Mouse (Mus musculus) CH12.LX (cell line): ENCODE results near the gene Hist1h3c. TPM values are rescaled to one million over a fixed set of nuclear protein-coding genes. Genes with fewer than 3 reads are reported as not detected.

Source experiments
- DNase-seq: peaks from one replicate; pipeline ENCODE4 v3.0.0-alpha.2; 2013; ENCODE audit errors: extremely low read depth
- H3K27ac ChIP-seq: 2 replicates; pipeline ENCODE4 v1.5.1; 2012; ENCODE audit warnings: low read depth, mild to moderate bottlenecking, control low read depth, moderate library complexity; ENCODE audit not compliant: insufficient read depth
- H3K27me3 ChIP-seq: replicated peaks from 2 replicates; pipeline ENCODE3; 2012; ENCODE audit warnings: inconsistent platforms
- H3K36me3 ChIP-seq, 2 experiments: replicated peaks in 1 of 2; 2 replicates each; pipeline versions ENCODE3 to v1.6.1; 2012; ENCODE audit warnings: inconsistent platforms in 1 of 2, low read length in 1 of 2, mild to moderate bottlenecking in 1 of 2, mixed read lengths in 1 of 2, moderate library complexity in 1 of 2; ENCODE audit not compliant: control insufficient read depth in 1 of 2, insufficient read depth in 1 of 2
- H3K4me1 ChIP-seq, 2 experiments: 2 replicates each; pipeline ENCODE4 v1.6.1; 2012; ENCODE audit warnings: inconsistent platforms in 1 of 2, moderate library complexity in 1 of 2; ENCODE audit not compliant: insufficient read depth in 2 of 2, control insufficient read depth in 1 of 2
- H3K4me2 ChIP-seq: 2 replicates; pipeline ENCODE4 v1.6.1; 2012; ENCODE audit warnings: low read depth, mild to moderate bottlenecking, control low read depth; ENCODE audit not compliant: poor library complexity, insufficient read depth, severe bottlenecking
- H3K4me3 ChIP-seq, 3 experiments: fragments of 150-350 bp in 1 of 3; sonication (generic) in 1 of 3; replicated peaks in 1 of 3; 2 replicates each; pipeline versions ENCODE3 to v1.5.1; 2011 to 2012; ENCODE audit warnings: low read depth in 2 of 3, low read length in 2 of 3, mild to moderate bottlenecking in 2 of 3, moderate library complexity in 2 of 3, control low read depth in 1 of 3, improper control_type of control experiment in 1 of 3, inconsistent platforms in 1 of 3, mixed read lengths in 1 of 3; ENCODE audit not compliant: poor library complexity in 1 of 3
- H3K79me2 ChIP-seq: replicated peaks from 2 replicates; pipeline ENCODE4 v1.6.1; 2012; ENCODE audit warnings: mild to moderate bottlenecking, moderate library complexity; ENCODE audit not compliant: control insufficient read depth, poor library complexity, insufficient read depth, severe bottlenecking; ENCODE audit errors: extremely low read depth
- H3K9ac ChIP-seq: 2 replicates; pipeline ENCODE4 v1.6.1; 2012; ENCODE audit warnings: low read depth, mild to moderate bottlenecking, control low read depth, moderate library complexity; ENCODE audit not compliant: insufficient read depth
- H3K9me3 ChIP-seq: replicated peaks from 2 replicates; pipeline ENCODE3; 2012; ENCODE audit warnings: low read length, inconsistent platforms, mixed read lengths
- BHLHE40 ChIP-seq: IDR thresholded peaks from 2 replicates; pipeline ENCODE4 v1.6.1; 2011; ENCODE audit warnings: mild to moderate bottlenecking, low read depth, low read length, improper control_type of control experiment
- CHD1 ChIP-seq: IDR thresholded peaks from 2 replicates; pipeline ENCODE4 v1.6.1; 2012; ENCODE audit warnings: low read depth, low read length, improper control_type of control experiment, inconsistent platforms
- CHD2 ChIP-seq: IDR thresholded peaks from 2 replicates; pipeline ENCODE4 v1.6.1; 2011; ENCODE audit warnings: low read length, improper control_type of control experiment
- CTCF ChIP-seq, 2 experiments: IDR thresholded peaks in 1 of 2; conservative IDR thresholded peaks in 1 of 2; 2 replicates each; pipeline ENCODE4 v1.5.1; 2011 to 2012; ENCODE audit warnings: low read depth in 2 of 2, low read length in 2 of 2, improper control_type of control experiment in 1 of 2, inconsistent platforms in 1 of 2, mild to moderate bottlenecking in 1 of 2, moderate library complexity in 1 of 2
- E2F4 ChIP-seq: IDR thresholded peaks from 2 replicates; pipeline ENCODE4 v1.6.1; 2011; ENCODE audit warnings: low read depth, low read length, improper control_type of control experiment; ENCODE audit not compliant: insufficient replicate concordance
- ELF1 ChIP-seq: IDR thresholded peaks from 2 replicates; pipeline ENCODE4 v1.6.1; 2014; ENCODE audit warnings: low read depth, mild to moderate bottlenecking, inconsistent platforms, low read length, improper control_type of control experiment
- EP300 ChIP-seq: IDR thresholded peaks from 2 replicates; pipeline ENCODE4 v1.6.1; 2011; ENCODE audit warnings: low read length, improper control_type of control experiment
- ETS1 ChIP-seq: conservative IDR thresholded peaks from 2 replicates; pipeline ENCODE4 v1.6.1; 2012; ENCODE audit warnings: low read depth, mild to moderate bottlenecking, inconsistent platforms, low read length, improper control_type of control experiment, moderate library complexity
- GABPA ChIP-seq: IDR thresholded peaks from 2 replicates; pipeline ENCODE4 v1.6.1; 2012; ENCODE audit warnings: low read depth, low read length, improper control_type of control experiment, inconsistent platforms; ENCODE audit not compliant: insufficient replicate concordance
- IRF4 ChIP-seq: IDR thresholded peaks from 2 replicates; pipeline ENCODE4 v1.6.1; 2014; ENCODE audit warnings: low read depth, mild to moderate bottlenecking, inconsistent platforms, low read length, improper control_type of control experiment
- JUN ChIP-seq: IDR thresholded peaks from 2 replicates; pipeline ENCODE4 v1.6.1; 2011; ENCODE audit warnings: low read depth, mild to moderate bottlenecking, low read length, improper control_type of control experiment, moderate library complexity; ENCODE audit not compliant: insufficient read depth
- JUND ChIP-seq: conservative IDR thresholded peaks from 2 replicates; pipeline ENCODE4 v1.6.1; 2011; ENCODE audit warnings: low read depth, low read length, improper control_type of control experiment
- KAT2A ChIP-seq: IDR thresholded peaks from 2 replicates; pipeline ENCODE4 v1.6.1; 2012; ENCODE audit warnings: low read length, improper control_type of control experiment, inconsistent platforms; ENCODE audit not compliant: insufficient replicate concordance
- MAFK ChIP-seq: IDR thresholded peaks from 2 replicates; pipeline ENCODE4 v1.6.1; 2011; ENCODE audit warnings: low read length, improper control_type of control experiment; ENCODE audit not compliant: insufficient replicate concordance
- MAX ChIP-seq: IDR thresholded peaks from 2 replicates; pipeline ENCODE4 v1.6.1; 2011; ENCODE audit warnings: low read length, improper control_type of control experiment
- MAZ ChIP-seq: IDR thresholded peaks from 2 replicates; pipeline ENCODE4 v1.6.1; 2012; ENCODE audit warnings: low read depth, mild to moderate bottlenecking, inconsistent platforms, low read length, improper control_type of control experiment, moderate library complexity
- MEF2A ChIP-seq: IDR thresholded peaks from 2 replicates; pipeline ENCODE4 v1.6.1; 2014; ENCODE audit warnings: low read depth, mild to moderate bottlenecking, inconsistent platforms, low read length, improper control_type of control experiment, borderline replicate concordance
- MYC ChIP-seq: IDR thresholded peaks from 2 replicates; pipeline ENCODE4 v1.6.1; 2011; ENCODE audit warnings: low read depth, mild to moderate bottlenecking, improper control_type of control experiment, low read length
- NELFE ChIP-seq: IDR thresholded peaks from 2 replicates; pipeline ENCODE4 v1.6.1; 2011; ENCODE audit warnings: low read depth, low read length, improper control_type of control experiment
- NRF1 ChIP-seq: IDR thresholded peaks from 2 replicates; pipeline ENCODE4 v1.6.1; 2014; ENCODE audit warnings: low read depth, mild to moderate bottlenecking, inconsistent platforms, low read length, improper control_type of control experiment, moderate library complexity
- PAX5 ChIP-seq: IDR thresholded peaks from 2 replicates; pipeline ENCODE4 v1.6.1; 2012; ENCODE audit warnings: low read length, inconsistent platforms, mixed read lengths
- POLR2A ChIP-seq: IDR thresholded peaks from 2 replicates; pipeline ENCODE4 v1.6.1; 2011; ENCODE audit warnings: low read depth, mild to moderate bottlenecking, improper control_type of control experiment, low read length
- POLR2AphosphoS2 ChIP-seq: IDR thresholded peaks from 2 replicates; pipeline ENCODE4 v1.6.1; 2011; ENCODE audit warnings: low read depth, low read length, improper control_type of control experiment
- RAD21 ChIP-seq: IDR thresholded peaks from 2 replicates; pipeline ENCODE4 v1.6.1; 2011; ENCODE audit warnings: low read depth, mild to moderate bottlenecking, low read length, improper control_type of control experiment, moderate library complexity
- RCOR1 ChIP-seq: conservative IDR thresholded peaks from 2 replicates; pipeline ENCODE4 v1.6.1; 2012; ENCODE audit warnings: low read depth, mild to moderate bottlenecking, inconsistent platforms, low read length, improper control_type of control experiment
- SIN3A ChIP-seq: IDR thresholded peaks from 2 replicates; pipeline ENCODE4 v1.6.1; 2012; ENCODE audit warnings: low read length, improper control_type of control experiment, inconsistent platforms
- TBP ChIP-seq: conservative IDR thresholded peaks from 2 replicates; pipeline ENCODE4 v1.6.1; 2011; ENCODE audit warnings: low read depth, low read length, improper control_type of control experiment
- TCF12 ChIP-seq: IDR thresholded peaks from 2 replicates; pipeline ENCODE4 v1.6.1; 2014; ENCODE audit warnings: low read depth, mild to moderate bottlenecking, inconsistent platforms, low read length, improper control_type of control experiment
- UBTF ChIP-seq: IDR thresholded peaks from 2 replicates; pipeline ENCODE4 v1.6.1; 2012; ENCODE audit warnings: low read depth, mild to moderate bottlenecking, inconsistent platforms, low read length, improper control_type of control experiment, moderate library complexity
- USF1 ChIP-seq: IDR thresholded peaks from 2 replicates; pipeline ENCODE4 v1.6.1; 2014; ENCODE audit warnings: low read depth, mild to moderate bottlenecking, inconsistent platforms, low read length, improper control_type of control experiment
- USF2 ChIP-seq: conservative IDR thresholded peaks from 2 replicates; pipeline ENCODE4 v1.6.1; 2011; ENCODE audit warnings: low read depth, low read length, improper control_type of control experiment
- ZC3H11A ChIP-seq: IDR thresholded peaks from 2 replicates; pipeline ENCODE4 v1.6.1; 2012; ENCODE audit warnings: low read depth, mild to moderate bottlenecking, inconsistent platforms, low read length, improper control_type of control experiment
- ZKSCAN1 ChIP-seq: IDR thresholded peaks from 2 replicates; pipeline ENCODE4 v1.6.1; 2012; ENCODE audit warnings: low read depth, inconsistent platforms, low read length, improper control_type of control experiment, borderline replicate concordance
- ZMIZ1 ChIP-seq: IDR thresholded peaks from 2 replicates; pipeline ENCODE4 v1.6.1; 2012; ENCODE audit warnings: low read depth, mild to moderate bottlenecking, inconsistent platforms, low read length, improper control_type of control experiment
- ZNF384 ChIP-seq: IDR thresholded peaks from 2 replicates; pipeline ENCODE4 v1.6.1; 2012; ENCODE audit warnings: low read depth, low read length, improper control_type of control experiment, inconsistent platforms
- dilution Hi-C: fragments of 300-500 bp; cut with MboI; formaldehyde crosslinking; loops from 2 replicates; pipeline ENCODE4 v1.14.3; 2020; ENCODE audit warnings: low sequenced_read_pairs; ENCODE audit not compliant: extremely low pct_unique_long_range_greater_than_20kb, extremely low pct_ligation_motif_present
- in situ Hi-C: fragments of 300-500 bp; cut with MboI; formaldehyde crosslinking; loops from 3 replicates; pipeline ENCODE4 v1.14.3; 2019; ENCODE audit warnings: low sequenced_read_pairs, low pct_ligation_motif_present, low pct_unique_long_range_greater_than_20kb, mixed read lengths
- polyA plus RNA-seq: library from polyadenylated mRNA; unstranded; fragments of >175 nt; gene quantifications from 2 replicates; pipeline ENCODE4 v1.2.1, GENCODE M21; 2012; ENCODE audit warnings: low read depth; ENCODE audit not compliant: insufficient read length
- total RNA-seq, 2 experiments: library from RNA; depleted of rRNA; stranded (reverse); fragments of 300-350 nt in 1 of 2; fragments of >200 nt in 1 of 2; gene quantifications; 2 replicates each; pipeline ENCODE4 v1.2.3; 2012 to 2014

The Hist1h3c gene
- total and polyA plus RNA-seq, 3 experiments = 7.3 to 1,847 (median 73.1) TPM

- TF ChIP-seq USF1 = no peak; the same call in 1 of the 2 replicates
These were observed 6.1 kb downstream of the Hist1h3c start (continued) for GRCm38 (mm10) chr13:23739069-23739921.

- Histone ChIP-seq H3K27ac (peak within 1 kb of the TSS; percentile 95), H3K4me2 (peak within 1 kb of the TSS; percentile 61), H3K9ac (peak within 1 kb of the TSS; percentile 100), H3K27me3 (no peaks in the 10 kb centered on the region), H3K4me3 (peak within 1 kb of the TSS; percentile 54 to 74 (median 54)), H3K9me3 (no peaks in the 10 kb centered on the region), H3K79me2 (no peaks in the 10 kb centered on the region), H3K4me1 (peaks cover 3 to 26% of the 10 kb centered on the region in 2 experiments; a peak in 3 of 4 replicates), H3K36me3 (no peaks in the 10 kb centered on the region)
- in situ Hi-C loops (loop anchor here (5.0 kb wide), 1 partner anchor 36 kb away; no protein-coding TSS in a partner anchor), dilution Hi-C loops (no loop called here)
- peak; percentile 91 for DNase-seq
- TF ChIP-seq ZKSCAN1 (no peak), MYC (no peak), MAZ (peak; percentile 85), USF2 (no peak), KAT2A (0 out of 2 replicates have a peak, but pooled peaks have one; percentile 64), TBP (peak; percentile 98), MAX (no peak; the same call in 1 of the 2 replicates), MEF2A (peak; percentile 59; the same call in 1 of the 2 replicates), ETS1 (peak; percentile 19; the same call in 1 of the 2 replicates), USF1 (no peak; the same call in 1 of the 2 replicates), ZMIZ1 (peak; percentile 100), EP300 (no peak), CTCF (conservative IDR thresholded peaks at IDR 0.05 in 1 of 2, IDR thresholded peaks at IDR 0.05 in 1 of 2; ENCODE audit: low read depth in 2 of 2, low read length in 2 of 2) (peak in 1 of 2 experiments; percentile 10; a peak in 1 of 4 replicates), UBTF (no peak; the same call in 1 of the 2 replicates), RCOR1 (peak; percentile 90; the same call in 1 of the 2 replicates), JUND (no peak), ZC3H11A (no peak), SIN3A (peak; percentile 21; the same call in 1 of the 2 replicates), GABPA (no peak), JUN (no peak), NRF1 (peak; percentile 66), RAD21 (no peak), POLR2AphosphoS2 (peak; percentile 19; the same call in 1 of the 2 replicates), CHD1 (no peak), TCF12 (peak; percentile 100), POLR2A (peak; percentile 95), ELF1 (peak; percentile 42; the same call in 1 of the 2 replicates), NELFE (peak; percentile 100), MAFK (no peak), ZNF384 (no peak), PAX5 (no peak), CHD2 (peak; percentile 37), E2F4 (peak; percentile 45; the same call in 1 of the 2 replicates), BHLHE40 (peak; percentile 29; the same call in 1 of the 2 replicates), IRF4 (0 out of 2 replicates have a peak, but pooled peaks have one; percentile 46)
These were observed 6.7 kb downstream of the Hist1h3c start, which contains the start of gene Hist1h1c for GRCm38 (mm10) chr13:23738677-23739068. TSS of gene Hist1h1c (plus strand) at chr13:23738808.
